Mouse (Mus musculus) adrenal gland, postnatal 25 days (tissue): ENCODE measurements around the gene Taar1. TPM values are rescaled to one million over a fixed set of nuclear protein-coding genes. Genes with fewer than 3 reads are reported as not detected.

Experiments used
- DNase-seq: peaks from one replicate; pipeline ENCODE4 v3.0.0; 2021; ENCODE audit warnings: mixed read lengths
- long read RNA-seq: library from polyadenylated mRNA; stranded (forward); transcript quantifications from one replicate; pipeline ENCODE4 v2.0.0, GENCODE M21; 2021
- total RNA-seq: library from RNA; stranded (reverse); gene quantifications from 2 replicates; pipeline ENCODE4 v1.2.3, GENCODE M21; 2021

Taar1 gene
- not detected in 2 replicates for total RNA-seq
- long read RNA-seq, result 0 reads

- no peak for DNase-seq
Measured at GRCm38 (mm10) chr10:23920056-23920455, at the start of gene Taar1. Taar1 (plus strand) TSS chr10:23920356.

GRCm38 (mm10) chr10:23880695-23881094 lies 39.5 kb upstream of the Taar1 start:
- DNase-seq, result no peak

- DNase-seq, result no peak
Measured at GRCm38 (mm10) chr10:23884910-23885309, 35.2 kb upstream of the Taar1 start.

- DNase-seq, result no peak
Measured at GRCm38 (mm10) chr10:23886060-23886459, 34.1 kb upstream of the Taar1 start.

GRCm38 (mm10) chr10:23892987-23893386 lies 27.2 kb upstream of the Taar1 start:
- DNase-seq, result no peak

GRCm38 (mm10) chr10:23894601-23895349 lies 25.4 kb upstream of the Taar1 start, which contains the start of gene Vnn1:
Vnn1 (plus strand) TSS chr10:23894688.
- DNase-seq, result peak; percentile 21

- no peak for DNase-seq
Measured at GRCm38 (mm10) chr10:23895376-23895775, 24.8 kb upstream of the Taar1 start.

- no peak for DNase-seq
Measured at GRCm38 (mm10) chr10:23901119-23901518, 19.0 kb upstream of the Taar1 start.

GRCm38 (mm10) chr10:23905661-23906060 lies 14.5 kb upstream of the Taar1 start:
- no peak for DNase-seq

GRCm38 (mm10) chr10:23922468-23922867 lies 2.3 kb downstream of the Taar1 start:
- DNase-seq, result no peak

GRCm38 (mm10) chr10:23923941-23924340 lies 3.8 kb downstream of the Taar1 start:
- DNase-seq, result no peak

GRCm38 (mm10) chr10:23937613-23938012 lies 17.5 kb downstream of the Taar1 start:
- DNase-seq, result no peak

- no peak for DNase-seq
Measured at GRCm38 (mm10) chr10:23938312-23938711, 18.2 kb downstream of the Taar1 start, which contains the start of gene Taar2. Taar2 (plus strand) TSS chr10:23938572.

- no peak for DNase-seq
Measured at GRCm38 (mm10) chr10:23942465-23942864, 22.3 kb downstream of the Taar1 start.

- no peak for DNase-seq
Measured at GRCm38 (mm10) chr10:23948026-23948425, 27.9 kb downstream of the Taar1 start.

GRCm38 (mm10) chr10:23949508-23950005 lies 29.4 kb downstream of the Taar1 start, which contains the start of gene Taar3:
Taar3 (plus strand) TSS chr10:23949558.
- no peak for DNase-seq

GRCm38 (mm10) chr10:23951714-23952113 lies 31.6 kb downstream of the Taar1 start:
- DNase-seq, result no peak

- DNase-seq, result no peak
Measured at GRCm38 (mm10) chr10:23959071-23959470, 38.9 kb downstream of the Taar1 start.

GRCm38 (mm10) chr10:23960444-23960915 lies 40.3 kb downstream of the Taar1 start, which contains the start of gene Taar4:
Taar4 (plus strand) TSS chr10:23960494.
- DNase-seq, result no peak

- no peak for DNase-seq
Measured at GRCm38 (mm10) chr10:23963444-23963843, 43.3 kb downstream of the Taar1 start.

- no peak for DNase-seq
Measured at GRCm38 (mm10) chr10:23964921-23965610, 44.9 kb downstream of the Taar1 start.

GRCm38 (mm10) chr10:23970656-23971165 lies 50.6 kb downstream of the Taar1 start, which contains the start of gene Taar5:
Taar5 (plus strand) TSS chr10:23970706.
- no peak for DNase-seq
